Mouse (Mus musculus) E14TG2a.4 (cell line): ENCODE results near the gene Ankmy2.

Experiments
- CTCF ChIP-seq: conservative IDR thresholded peaks from 2 replicates; pipeline ENCODE4 v1.5.1; 2014; ENCODE audit warnings: low read length
- NANOG ChIP-seq: IDR thresholded peaks from 2 replicates; pipeline ENCODE4 v1.6.1; 2014; ENCODE audit warnings: borderline replicate concordance, low read length, mixed read lengths
- POU5F1 ChIP-seq: IDR thresholded peaks from 2 replicates; pipeline ENCODE4 v1.6.1; 2014; ENCODE audit warnings: low read length, borderline replicate concordance

DNA sequence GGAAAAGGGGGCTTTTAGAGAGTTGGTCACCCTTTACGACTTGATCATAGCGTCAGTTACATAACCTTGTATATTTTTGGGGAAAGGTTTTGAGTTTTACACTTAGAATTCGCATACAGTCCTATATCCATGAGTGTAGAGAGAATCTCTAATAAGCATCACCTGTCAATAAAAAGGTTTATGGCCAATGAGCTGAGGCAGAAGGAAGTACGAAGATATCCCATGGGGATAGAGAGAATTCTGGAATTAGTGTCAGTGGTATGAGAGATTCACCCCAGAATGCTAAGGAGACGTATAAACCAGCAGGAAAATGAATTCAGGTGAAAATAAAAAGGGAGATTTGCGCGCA, 50.9 kb downstream of the Ankmy2 start:
- TF ChIP-seq CTCF = no peak
- no peak for TF ChIP-seq NANOG
- no peak for TF ChIP-seq POU5F1
